Mouse (Mus musculus) kidney, postnatal 4 days (tissue): ENCODE measurements around the gene Ap5s1.
"Not testable (repeated sequence)": the region's sequence is repeated elsewhere in the genome, so short reads cannot be mapped to it uniquely, and the experiment has no call there.

Experiments used
- DNase-seq, 2 experiments: peaks; one replicate each; pipeline ENCODE4 v3.0.0; 2021; ENCODE audit warnings: mixed read lengths in 2 of 2

Gene Ap5s1

GRCm38 (mm10) chr2:131223569-131223968, 16.7 kb downstream of the Ap5s1 start:
- DNase-seq: no peak

GRCm38 (mm10) chr2:131225178-131225577, 18.3 kb downstream of the Ap5s1 start:
- DNase-seq: peak; percentile 45 to 71

GRCm38 (mm10) chr2:131226669-131227068, 19.8 kb downstream of the Ap5s1 start:
- DNase-seq: not testable (repeated sequence)

- DNase-seq: no peak
Observed at GRCm38 (mm10) chr2:131227243-131227642, 20.4 kb downstream of the Ap5s1 start.

- no peak for DNase-seq
Observed at GRCm38 (mm10) chr2:131232558-131232957, 25.7 kb downstream of the Ap5s1 start.

GRCm38 (mm10) chr2:131233307-131234126, 26.6 kb downstream of the Ap5s1 start, which contains the start of gene Mavs:
Mavs (plus strand) TSS chr2:131234063.
- DNase-seq: peak; percentile 96 to 98

- DNase-seq: peak in 1 of 2 experiments; percentile 68
Observed at GRCm38 (mm10) chr2:131234127-131234650, 27.3 kb downstream of the Ap5s1 start.

- DNase-seq: peak; percentile 36 to 65
Observed at GRCm38 (mm10) chr2:131234970-131235635, 28.2 kb downstream of the Ap5s1 start.

- no peak for DNase-seq
Observed at GRCm38 (mm10) chr2:131242180-131242579, 35.3 kb downstream of the Ap5s1 start.

GRCm38 (mm10) chr2:131242929-131243328, 36.1 kb downstream of the Ap5s1 start:
- no peak for DNase-seq

- DNase-seq: peak; percentile 81 to 89
Observed at GRCm38 (mm10) chr2:131253681-131254328, 46.9 kb downstream of the Ap5s1 start.

- peak; percentile 66 to 77 for DNase-seq
Observed at GRCm38 (mm10) chr2:131254329-131254713, 47.4 kb downstream of the Ap5s1 start.

GRCm38 (mm10) chr2:131255738-131256137, 48.9 kb downstream of the Ap5s1 start:
- DNase-seq: peak in 1 of 2 experiments; percentile 17

GRCm38 (mm10) chr2:131258693-131259092, 51.8 kb downstream of the Ap5s1 start:
- no peak for DNase-seq

- DNase-seq: no peak
Observed at GRCm38 (mm10) chr2:131260544-131261307, 53.8 kb downstream of the Ap5s1 start.

- DNase-seq: peak in 1 of 2 experiments; percentile 11
Observed at GRCm38 (mm10) chr2:131261481-131262212, 54.8 kb downstream of the Ap5s1 start.

GRCm38 (mm10) chr2:131262213-131262672, 55.4 kb downstream of the Ap5s1 start, which contains the start of gene Pank2:
Pank2 (plus strand) TSS chr2:131262495.
- peak; percentile 98 to 99 for DNase-seq
